Mouse (Mus musculus) heart, adult 9 months (tissue): ENCODE results near the gene Lsm3.
A peak's percentile ranks its signal among the peaks of the same experiment; 100 is the strongest.
"Not testable (repeated sequence)": the region's sequence is repeated elsewhere in the genome, so short reads cannot be mapped to it uniquely, and the experiment has no call there.

Experiments used
- DNase-seq, 2 experiments: peaks; one replicate each; pipeline ENCODE4 v3.0.0; 2022; ENCODE audit warnings: low spot score in 2 of 2

Lsm3 gene

DNA sequence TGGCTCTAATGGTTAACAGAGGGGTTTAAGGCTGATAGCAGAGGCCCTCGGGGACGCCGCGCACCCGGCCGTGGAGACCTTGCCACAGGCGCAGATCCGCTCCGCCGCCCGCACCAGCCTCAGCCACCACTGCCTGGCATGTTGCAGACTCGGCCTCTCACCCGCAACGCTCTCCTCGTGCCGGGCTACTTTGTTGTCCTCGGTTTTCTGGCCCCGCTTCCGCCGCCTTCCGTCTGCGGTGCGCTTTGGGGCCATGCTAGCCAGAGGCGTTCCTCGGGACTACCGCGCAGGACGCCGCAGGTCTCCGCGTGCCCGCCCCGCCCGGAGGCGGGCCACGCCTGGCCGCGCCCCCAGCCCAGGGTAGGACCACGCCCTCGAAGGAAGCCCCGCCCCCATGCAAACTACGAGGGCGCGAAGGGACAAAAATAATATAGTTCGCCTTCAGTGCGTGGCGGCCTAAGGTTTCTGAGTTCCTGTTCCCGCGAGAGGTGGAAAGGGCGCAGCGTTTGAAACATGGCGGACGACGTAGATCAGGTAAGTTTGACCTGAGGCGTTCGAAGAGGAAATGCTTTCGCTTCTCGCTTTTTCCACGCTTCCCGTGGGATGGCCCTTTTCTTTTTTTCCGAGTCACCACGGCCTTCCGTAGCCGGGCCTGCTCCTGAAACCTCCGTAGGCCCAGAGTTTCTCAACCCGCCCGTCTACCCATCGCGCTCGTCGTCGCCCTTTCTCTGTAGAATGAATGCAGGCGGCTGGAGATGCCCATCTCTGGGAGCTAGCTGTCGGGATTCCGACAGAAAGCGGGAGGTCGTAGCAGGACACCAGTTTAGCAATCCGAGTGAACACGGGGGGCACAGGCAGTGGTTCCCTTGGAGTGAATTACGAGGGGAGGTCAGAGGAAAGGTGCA lies at the start of gene Lsm3, which contains the start of gene Xpc:
Lsm3 (plus strand) TSS at position 384 of the 905 bp plus-strand sequence.
Xpc (minus strand) TSS at position 344 of the 905 bp plus-strand sequence.
- peak; percentile 97 to 98 for DNase-seq

DNA sequence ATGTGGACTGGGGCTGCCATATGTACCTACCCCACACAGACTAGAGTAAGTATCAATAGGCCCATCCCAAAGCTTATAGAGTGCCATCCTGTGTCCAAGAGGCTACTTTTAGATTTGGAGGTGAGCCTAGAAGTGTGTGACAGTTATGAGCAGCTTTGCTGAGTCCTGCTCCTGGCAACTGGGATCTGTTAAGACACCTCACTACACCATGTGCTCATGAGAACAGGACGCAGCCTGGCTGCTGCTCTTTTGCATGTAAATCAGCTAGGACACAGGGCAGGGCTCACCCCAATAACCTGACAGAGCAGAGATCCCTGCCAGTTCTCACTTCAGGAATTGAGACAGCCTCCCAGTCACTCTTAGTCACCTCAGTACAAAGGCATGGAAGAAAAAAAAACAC lies 48.6 kb upstream of the Lsm3 start:
- DNase-seq = no peak

DNA sequence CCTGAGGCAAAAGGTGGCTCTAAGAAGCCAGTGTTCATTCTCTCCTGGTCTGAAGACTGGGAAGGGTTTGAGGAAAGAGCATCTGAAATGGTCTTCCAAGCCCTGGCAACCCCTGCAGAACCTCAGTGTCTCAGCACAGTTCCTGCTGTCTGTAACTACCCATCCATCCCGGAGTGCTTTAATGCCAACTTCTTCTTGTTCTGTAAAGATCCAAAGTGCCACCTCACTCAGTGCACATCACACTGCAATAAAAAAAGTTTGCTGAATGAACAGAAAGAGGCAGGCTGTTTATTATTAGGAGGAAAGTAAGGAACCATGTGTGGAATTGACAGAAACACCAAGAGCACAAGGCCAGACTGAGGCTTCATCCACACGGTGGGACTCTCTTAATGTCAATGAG lies 45.0 kb upstream of the Lsm3 start:
- DNase-seq = no peak

DNA sequence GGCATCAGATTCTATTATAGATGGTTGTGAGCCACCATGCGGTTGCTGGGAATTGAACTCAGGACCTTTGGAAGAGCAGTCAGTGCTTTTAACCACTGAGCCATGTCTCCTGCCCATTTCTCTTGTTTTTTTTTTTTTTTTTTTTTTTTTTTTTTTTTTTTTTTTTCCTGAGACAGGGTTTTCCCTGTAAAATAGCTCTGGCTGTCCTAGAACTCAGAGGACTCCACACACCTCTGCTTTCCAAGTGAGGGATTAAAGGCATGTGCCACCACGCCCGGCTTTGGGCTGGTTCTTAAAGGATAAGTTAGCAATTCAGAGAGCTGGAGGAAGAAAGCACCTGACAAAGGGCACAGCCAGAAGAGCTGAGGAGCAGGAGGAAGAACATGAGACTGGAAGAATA lies 44.3 kb upstream of the Lsm3 start:
- not testable (repeated sequence) for DNase-seq

DNA sequence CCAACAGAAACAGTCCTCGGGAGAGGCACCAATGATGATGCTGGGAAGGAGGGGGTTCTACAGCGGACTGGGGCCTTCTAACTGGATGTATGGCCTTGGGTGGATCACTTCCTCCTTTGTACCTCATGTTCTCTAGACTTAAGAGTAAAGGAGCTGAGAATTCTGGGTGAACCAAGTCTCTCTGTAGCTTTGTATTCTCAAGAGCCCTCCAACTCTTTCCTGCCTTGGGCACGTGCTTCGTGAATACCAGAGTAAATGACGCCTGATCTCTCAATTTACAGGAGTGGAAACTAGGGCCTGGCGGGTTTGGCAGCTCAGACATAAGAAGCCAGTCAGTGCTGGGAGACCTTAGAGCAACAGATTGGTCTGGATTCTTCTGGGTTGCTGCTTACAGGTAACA lies 43.4 kb upstream of the Lsm3 start:
- DNase-seq = no peak

DNA sequence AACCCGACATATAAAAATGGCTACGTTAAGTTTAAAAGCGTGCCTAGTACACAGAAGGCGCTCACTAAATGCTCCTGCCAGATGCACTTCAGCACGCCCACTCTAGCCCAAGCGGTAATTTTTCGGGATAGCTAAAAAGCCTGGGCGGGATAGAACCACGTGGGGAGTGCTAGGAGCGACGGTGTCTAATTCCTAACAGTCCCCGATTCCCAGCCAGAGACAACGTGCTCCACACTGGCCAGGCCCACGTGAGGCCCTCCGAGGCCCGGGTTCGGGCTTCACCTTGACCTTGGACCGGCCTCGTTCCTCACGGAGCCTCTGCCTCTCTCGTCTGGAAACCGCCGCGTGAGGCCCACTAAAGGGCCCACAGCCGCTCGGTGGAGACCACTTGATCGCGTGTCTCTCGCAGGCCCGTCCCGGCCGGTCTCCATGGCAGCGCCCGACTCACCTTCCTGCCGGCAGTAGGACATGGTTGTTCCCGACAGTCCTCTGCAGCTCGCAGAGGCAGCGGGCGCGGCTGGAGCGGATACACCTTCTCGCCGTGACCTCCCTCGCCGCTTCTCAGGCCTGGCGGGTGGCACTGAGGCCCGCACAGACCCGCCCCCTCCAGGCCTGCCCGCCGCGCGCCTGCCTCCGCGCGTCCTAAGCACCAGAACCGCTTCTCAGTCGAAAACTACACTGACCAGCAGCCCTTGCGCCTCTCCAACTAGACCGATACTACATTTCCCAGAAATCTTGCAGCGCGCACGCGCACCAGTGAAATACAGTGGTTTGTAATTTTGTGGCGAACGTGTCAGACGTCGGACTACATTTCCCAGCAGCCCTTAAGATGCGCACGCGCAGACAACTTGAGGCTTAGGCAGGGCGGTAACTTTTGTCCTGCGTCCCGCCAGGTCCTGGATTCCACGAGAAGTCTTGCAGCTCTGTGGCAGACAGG lies 42.6 kb upstream of the Lsm3 start, which contains the start of the genes Chchd4 and Tmem43:
Chchd4 (minus strand) TSS at position 679 of the 937 bp plus-strand sequence.
Tmem43 (plus strand) TSS at position 836 of the 937 bp plus-strand sequence.
- DNase-seq = peak; percentile 98 to 99

DNA sequence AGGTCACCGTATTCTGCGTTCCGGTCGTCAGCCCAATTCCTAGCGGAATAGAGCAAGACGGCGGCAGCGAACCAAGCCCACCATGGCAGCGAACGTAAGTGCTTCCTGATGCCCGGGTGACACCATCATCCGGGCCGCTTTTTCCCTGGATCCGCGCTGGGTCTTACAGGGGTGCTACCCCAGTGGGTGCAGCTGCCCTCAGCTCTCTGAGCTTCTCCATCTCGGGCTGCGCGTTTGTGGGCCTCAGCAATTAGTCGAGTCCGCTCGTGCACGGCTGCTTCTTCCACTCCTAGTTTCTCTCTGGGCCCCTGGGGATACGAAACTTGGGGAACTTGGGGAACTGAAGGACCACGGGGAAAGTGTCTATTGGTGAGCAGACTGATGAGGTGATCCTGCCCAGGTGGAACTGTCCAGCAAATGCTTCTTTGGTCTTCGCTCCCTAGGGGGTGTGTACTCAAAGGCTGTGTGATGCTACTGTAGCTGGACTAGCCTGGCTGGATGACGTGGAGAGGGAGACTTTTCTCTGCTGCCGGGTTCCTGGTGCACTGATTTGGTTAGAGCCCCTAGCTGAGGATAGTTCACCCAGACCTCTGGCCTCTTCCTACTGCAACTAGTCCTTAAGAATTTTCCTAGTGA lies 41.8 kb upstream of the Lsm3 start:
- DNase-seq = no peak

DNA sequence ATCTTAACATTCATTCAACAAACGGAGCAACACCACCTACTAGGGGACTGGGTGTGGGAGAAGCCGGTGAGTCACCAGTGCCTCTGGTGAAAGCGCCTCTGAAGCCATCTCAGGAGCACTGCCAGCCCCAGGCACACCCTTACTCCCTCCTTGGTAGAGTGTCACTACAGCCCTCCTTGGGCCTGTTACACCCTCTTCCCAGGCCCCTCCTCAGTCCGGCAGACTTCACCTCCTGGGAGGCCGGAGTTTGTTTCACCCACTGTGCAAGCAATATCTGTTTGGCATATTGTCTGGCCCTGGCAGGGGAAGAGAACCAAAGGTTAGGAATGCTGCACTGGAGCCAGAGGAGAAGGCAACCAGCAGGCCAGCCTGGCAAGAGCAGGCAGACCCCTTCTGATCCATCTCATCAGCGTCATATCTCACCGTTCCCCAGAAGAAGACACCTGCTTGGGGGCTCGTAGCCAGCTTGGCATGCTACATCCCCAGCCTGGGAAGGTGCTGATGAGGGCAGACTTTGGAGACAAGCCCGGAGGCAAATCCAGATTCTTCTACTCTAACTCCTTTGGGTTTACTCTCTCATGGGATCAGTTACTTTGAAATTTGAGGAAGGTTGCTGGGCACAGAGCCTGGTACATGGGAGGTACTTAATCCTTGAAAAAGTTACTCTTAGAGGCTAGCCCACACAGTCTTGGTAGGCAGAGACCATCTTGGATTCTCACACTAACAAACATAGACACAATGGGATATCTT lies 41.1 kb upstream of the Lsm3 start:
- DNase-seq = no peak

DNA sequence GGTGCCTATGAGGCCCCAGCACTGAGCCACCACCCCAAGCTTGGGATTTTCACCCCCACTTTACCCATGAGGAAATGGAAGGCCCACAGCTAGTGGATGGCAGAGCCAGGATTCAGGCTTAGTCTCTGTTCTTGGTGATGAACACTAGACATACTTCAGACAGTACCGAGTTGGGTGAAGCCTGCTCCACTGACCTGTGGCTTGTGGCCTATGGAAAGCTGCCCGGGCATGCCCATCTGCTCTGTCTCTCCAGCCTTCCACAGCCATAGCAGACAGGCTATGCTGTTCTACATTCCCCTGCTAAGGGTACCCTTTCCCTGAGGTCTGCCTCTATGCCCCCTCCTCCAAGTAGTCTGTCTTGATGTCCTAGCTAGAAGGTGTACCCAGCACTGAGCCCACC lies 39.2 kb upstream of the Lsm3 start:
- no peak for DNase-seq

DNA sequence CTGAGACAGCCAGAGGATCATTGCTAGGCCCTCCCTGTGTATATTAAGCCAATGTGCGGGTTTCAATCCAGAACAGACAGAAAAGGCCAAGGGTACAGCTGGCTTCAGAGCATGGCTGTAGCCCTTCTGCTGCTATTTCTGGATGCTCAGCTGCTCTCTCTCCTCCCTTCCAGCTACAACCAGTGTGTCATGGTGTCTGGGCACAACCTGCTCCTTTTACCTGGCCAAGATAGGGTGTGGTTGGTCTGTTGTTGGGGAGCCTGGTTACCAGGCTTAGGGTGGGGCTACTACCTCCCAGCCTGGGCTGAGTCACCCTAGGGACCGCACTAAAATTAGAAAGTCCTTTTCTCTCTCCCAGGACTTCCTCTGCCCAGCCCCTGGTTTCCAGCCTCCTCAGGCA lies 32.4 kb upstream of the Lsm3 start:
- no peak for DNase-seq

DNA sequence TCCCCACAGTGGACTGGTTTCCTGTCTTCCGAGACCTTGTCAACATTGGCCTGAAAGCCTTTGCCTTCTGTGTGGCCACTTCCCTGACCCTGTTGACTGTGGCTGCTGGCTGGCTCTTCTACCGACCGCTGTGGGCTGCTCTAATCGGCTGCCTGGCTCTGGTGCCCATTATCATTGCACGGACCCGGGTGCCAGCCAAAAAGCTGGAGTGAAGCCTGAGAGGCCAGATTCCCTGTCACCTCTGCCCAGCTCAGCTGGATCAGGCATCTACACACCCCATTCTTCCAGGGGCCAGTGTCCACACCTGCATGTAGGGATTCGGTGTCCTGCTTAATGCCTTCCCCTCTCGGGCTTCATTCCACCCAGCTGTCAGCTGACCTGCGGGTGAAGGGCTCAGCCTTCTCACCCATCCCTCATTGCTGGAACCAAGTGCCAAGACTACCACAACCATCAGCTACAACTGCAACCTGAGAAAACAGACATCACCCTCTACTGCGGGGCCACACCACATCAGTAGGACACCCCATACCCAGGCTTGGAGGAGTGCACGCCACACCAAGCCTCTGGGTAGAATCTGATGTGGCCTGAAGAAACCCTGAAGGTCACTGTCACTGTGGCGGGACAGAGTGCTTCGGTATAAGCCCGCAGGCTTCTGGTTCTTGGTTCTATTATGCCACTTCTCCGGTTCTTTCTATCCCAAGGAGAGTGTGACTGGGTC lies 28.8 kb upstream of the Lsm3 start:
- peak; percentile 32 to 34 for DNase-seq

DNA sequence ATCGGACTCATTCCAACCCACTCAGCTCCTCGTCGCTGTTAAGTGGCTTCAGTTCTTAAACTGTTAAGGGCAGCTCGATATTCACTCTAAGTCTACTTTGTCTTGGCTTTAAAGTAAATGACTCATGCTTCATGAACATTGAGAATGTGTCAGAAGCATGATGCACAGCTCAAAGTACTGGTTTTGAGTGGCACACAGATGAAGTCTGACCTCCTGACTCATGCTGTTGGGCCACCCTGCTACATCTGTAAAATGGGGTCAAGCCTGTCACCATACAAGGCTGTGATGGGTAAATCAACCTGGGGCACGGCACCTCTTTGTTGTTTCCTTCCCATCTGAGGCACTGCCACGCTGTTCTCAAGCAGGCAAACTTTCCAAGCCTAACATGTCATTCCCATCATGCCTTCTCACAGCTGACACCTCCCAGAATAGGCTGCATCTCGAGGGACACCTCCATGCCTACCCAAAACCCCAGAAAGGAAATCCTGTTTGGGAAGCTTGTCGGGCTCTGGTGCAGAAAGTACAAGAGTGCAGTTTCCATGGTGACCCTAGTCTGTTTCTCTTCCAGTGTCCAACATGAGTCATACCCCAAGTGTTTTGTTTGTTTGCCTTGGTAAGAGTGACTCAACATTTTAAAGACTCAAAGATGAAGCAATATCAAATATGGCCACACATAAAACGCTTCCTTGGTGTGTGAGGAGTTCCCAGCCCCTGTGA lies 27.1 kb upstream of the Lsm3 start:
- DNase-seq = peak; percentile 79 to 84

DNA sequence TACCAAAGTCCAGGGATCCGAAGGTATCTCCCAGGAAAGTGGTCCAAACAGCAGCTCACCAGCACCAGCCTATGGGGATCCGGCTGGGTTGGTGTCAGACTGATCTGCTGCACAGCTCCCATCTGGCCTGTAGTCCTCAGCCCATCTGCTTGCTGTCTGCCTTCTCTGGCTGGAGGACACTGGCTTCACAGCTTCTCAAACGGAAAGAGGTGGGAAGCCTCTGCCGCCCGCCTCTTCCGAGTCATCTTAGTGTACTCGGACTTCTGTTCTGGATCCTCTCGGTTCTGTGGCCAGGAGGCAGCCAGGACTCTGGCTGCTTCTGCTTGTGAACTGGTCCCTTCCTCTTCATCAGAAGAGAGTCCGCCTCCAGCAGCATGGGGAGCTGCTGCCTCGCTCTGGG lies 25.9 kb upstream of the Lsm3 start:
- DNase-seq = peak; percentile 46 to 63

DNA sequence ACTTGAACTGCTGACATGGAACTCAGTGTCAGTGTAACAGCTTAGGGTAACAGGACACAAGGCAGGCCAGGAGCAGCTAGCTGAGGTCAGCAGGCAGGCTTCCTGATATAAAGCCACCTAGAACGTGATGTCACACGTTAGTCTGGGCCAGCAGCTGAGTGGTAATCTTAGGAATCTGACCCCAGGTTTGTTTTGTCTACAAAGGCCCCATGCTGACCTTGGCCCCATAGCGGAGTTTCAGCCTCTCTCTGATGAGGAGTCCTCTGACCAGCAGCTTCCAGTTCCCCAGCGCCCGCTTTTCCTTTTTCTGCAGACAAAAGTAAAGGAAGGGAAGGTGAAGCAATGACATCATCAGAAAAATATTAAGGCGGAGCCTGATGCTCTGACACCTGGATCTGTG lies 24.7 kb upstream of the Lsm3 start:
- no peak for DNase-seq

DNA sequence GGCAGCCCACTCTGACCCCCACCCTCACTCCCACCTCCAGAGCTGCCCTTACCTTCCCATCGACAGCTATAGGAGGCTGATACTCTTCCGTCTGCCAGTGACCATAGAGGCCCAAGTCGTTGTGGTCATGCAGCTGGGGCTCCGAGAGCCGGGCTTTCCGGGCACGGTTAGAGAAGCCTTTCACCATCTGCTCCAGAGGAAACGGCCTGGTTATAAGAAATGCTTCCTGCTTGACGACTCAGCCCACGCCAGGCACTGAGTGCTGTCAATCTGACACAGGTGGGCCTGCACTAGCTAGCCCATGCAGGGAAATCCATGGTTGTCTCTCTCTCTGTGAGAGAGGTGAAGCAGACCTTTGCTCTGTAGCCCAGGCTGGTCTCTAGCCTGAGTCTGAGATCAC lies 22.7 kb upstream of the Lsm3 start:
- DNase-seq = no peak

DNA sequence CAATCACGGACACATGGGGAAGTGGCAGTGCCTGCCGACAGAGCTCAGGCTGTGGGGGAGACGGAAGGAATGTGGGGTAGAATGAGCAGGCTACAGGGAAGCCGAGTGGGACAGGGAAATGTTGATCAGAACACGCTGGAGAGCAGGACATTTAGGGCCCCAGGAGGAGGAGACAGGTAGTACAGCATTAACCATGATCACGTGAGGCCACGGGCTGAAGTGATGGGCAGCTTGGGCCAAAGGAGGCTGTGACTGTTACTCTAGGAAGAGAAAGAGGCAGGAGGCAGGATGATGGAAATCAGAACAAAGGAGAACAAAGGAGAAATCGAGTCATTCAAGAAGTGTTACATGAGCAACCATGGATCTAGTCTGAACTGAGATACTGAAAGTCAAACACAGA lies 21.2 kb upstream of the Lsm3 start:
- no peak for DNase-seq

DNA sequence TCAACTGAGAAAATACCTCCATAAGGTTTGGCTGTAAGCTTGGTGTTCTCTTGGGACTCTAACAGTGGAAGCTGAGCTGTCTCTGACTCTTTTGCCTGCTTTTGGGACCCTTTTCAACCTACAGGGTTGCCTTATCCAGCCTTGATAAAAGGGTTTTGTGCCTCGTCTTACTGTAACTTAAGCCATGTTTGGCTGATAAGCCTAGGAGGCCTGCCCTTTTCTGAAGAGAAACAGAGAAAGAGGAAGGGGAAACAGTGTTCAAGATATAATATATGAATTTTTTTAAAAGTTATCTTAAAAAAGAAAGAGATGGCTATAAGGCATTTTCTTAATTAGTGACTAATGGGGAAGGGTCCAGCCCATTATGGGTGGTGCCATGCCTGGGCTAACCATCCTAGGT lies 12.4 kb upstream of the Lsm3 start:
- DNase-seq = no peak

DNA sequence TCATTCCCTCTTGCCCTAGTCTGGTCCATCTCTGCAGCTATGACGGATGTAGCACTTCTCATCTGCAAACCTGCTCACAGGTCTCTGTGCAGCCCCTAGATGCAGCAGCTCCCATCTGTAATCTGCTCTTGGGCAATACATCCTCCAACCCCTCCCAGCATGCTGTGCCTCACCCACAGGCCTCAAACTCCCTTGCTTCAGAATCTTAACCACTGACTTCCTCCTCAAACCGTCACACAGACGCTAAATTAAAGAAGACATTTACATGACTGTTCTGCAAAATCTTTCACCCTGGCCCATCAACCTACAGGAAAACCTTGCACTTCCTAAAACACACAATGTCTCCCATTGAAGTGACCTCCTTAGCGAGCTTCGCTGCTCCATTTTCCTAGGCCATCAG lies 9.7 kb upstream of the Lsm3 start:
- DNase-seq = no peak

DNA sequence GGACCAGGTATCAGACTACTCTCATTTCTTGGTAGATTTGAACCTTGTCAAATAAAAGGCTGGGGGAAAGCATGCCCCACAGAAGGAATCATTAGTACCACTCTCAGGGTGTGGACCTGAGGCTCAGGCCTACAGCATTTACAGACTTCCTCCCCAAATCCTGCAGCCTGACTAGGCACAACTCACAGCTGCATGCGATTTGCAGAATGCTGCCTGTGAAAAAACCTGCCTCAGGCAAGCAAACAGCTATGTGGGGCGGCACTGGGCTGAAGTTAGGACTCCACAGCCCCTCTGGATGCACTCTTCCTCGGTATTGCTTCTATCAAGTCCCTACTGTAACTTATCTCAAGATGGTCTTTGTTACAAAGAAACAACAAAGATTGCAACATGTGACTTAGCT lies 7.7 kb upstream of the Lsm3 start:
- DNase-seq = no peak

DNA sequence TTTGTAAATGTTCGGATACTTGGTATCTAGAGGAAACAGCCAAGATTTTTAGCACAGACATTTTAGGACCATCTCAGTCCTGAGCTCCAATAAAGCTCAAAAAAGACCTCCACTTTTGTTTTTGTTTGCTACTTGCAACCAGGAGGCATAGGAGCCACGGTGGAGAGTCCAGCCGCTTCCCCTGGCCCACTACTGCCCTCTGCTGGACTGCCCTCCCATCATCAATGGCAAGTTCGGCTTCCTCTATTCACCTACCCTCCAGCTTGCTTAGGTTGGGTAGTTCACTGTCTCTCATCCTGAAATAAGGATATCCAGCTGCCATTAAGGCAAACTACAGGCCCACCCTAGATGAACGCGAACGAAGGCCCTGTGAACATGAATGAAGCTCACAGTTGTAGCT lies 6.4 kb upstream of the Lsm3 start:
- peak in 1 of 2 experiments; percentile 49 for DNase-seq
